Mouse (Mus musculus) kidney, embryonic 15.5 days (tissue): ENCODE measurements around the gene Cacna1f. TPM values are rescaled to one million over a fixed set of nuclear protein-coding genes. Genes with fewer than 3 reads are reported as not detected.

Experiments
- ATAC-seq: fragments of 200-750 bp; cut with Nextera tagmentation; replicated peaks from 2 replicates; pipeline ENCODE4 v1.8.0; 2017; ENCODE audit warnings: moderate TSS enrichment; ENCODE audit not compliant: low FRiP score
- H3K27ac ChIP-seq: fragments of 300-500 bp; sonication (generic); 2 replicates; pipeline ENCODE4 v1.5.1; 2015; ENCODE audit warnings: mild to moderate bottlenecking, inconsistent platforms
- H3K27me3 ChIP-seq: fragments of 300-500 bp; sonication (generic); 2 replicates; pipeline ENCODE4 v1.6.1; 2015; ENCODE audit warnings: inconsistent platforms
- H3K36me3 ChIP-seq: fragments of 300-500 bp; sonication (generic); 2 replicates; pipeline ENCODE4 v1.6.1; 2015; ENCODE audit warnings: inconsistent platforms
- H3K4me1 ChIP-seq: fragments of 300-500 bp; sonication (generic); 2 replicates; pipeline ENCODE4 v1.6.1; 2015; ENCODE audit warnings: inconsistent platforms
- H3K4me2 ChIP-seq: fragments of 300-500 bp; sonication (generic); 2 replicates; pipeline ENCODE4 v1.6.1; 2015; ENCODE audit warnings: moderate library complexity, mild to moderate bottlenecking, inconsistent platforms
- H3K4me3 ChIP-seq: fragments of 300-500 bp; sonication (generic); replicated peaks from 2 replicates; pipeline ENCODE4 v1.5.1; 2015; ENCODE audit warnings: mild to moderate bottlenecking, inconsistent platforms
- H3K9ac ChIP-seq: fragments of 300-500 bp; sonication (generic); 2 replicates; pipeline ENCODE4 v1.6.1; 2015; ENCODE audit warnings: mild to moderate bottlenecking, inconsistent platforms
- H3K9me3 ChIP-seq: fragments of 300-500 bp; sonication (generic); replicated peaks from 2 replicates; pipeline ENCODE4 v1.6.1; 2016; ENCODE audit warnings: inconsistent platforms
- WGBS: fragments of 180-500 bp; shearing (Covaris S2); methylation state at CpG from one replicate; pipeline ENCODE4 v1.1.7; 2015; ENCODE audit warnings: mixed read lengths; 5-methylcytosine and 5-hydroxymethylcytosine counted together
- polyA plus RNA-seq: library from polyadenylated mRNA; unstranded; fragments of >200 nt; fragmentation: Nextera tagmentation; extraction: Ambion mirVana; gene quantifications from 2 replicates; pipeline ENCODE4 v1.2.1, GENCODE M21; 2015

The Cacna1f gene
- 0.04 TPM in 1 of 2 replicates, not detected in the other for polyA plus RNA-seq

- no peak for ATAC-seq
- Histone ChIP-seq H3K36me3 (0 out of 2 replicates have a peak, but pooled peaks cover 9% of the 10 kb centered on the region), H3K27me3 (no peaks in the 10 kb centered on the region; the same call in 1 of the 2 replicates), H3K9me3 (no peaks in the 10 kb centered on the region), H3K4me3 (no peak within 1 kb of the TSS), H3K27ac (no peak within 1 kb of the TSS), H3K4me2 (no peak within 1 kb of the TSS), H3K4me1 (0 out of 2 replicates have a peak, but pooled peaks cover 6% of the 10 kb centered on the region), H3K9ac (no peak within 1 kb of the TSS)
- 70% methylated on average over 6 of the region's 6 CpGs for WGBS
Observed at GRCm38 (mm10) chrX:7606783-7607182, at the start of gene Cacna1f. Gene Cacna1f (plus strand): TSS chrX:7607083.

DNA sequence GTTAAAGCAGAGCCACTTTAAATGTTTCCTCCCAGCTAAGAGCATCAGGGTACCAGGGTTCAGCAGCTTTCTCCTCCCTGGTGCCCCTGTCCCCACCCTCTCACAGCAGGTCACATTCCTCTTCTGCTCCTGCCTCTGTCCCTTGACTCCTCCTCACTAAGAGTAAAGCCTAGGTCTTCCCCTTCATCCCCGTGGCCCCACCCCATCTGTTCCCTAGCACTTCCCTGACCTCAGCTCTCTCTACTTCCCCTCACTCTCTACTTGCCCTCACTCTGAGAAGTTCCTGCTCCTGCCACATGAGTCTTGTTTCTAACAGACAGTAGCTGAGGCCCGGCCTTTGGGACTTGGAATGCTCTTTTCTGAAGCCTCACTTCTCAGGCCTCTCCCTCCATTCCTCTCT, 43.8 kb upstream of the Cacna1f start:
- Histone ChIP-seq H3K36me3 (no peaks in the 10 kb centered on the region), H3K4me1 (no peaks in the 10 kb centered on the region)

DNA sequence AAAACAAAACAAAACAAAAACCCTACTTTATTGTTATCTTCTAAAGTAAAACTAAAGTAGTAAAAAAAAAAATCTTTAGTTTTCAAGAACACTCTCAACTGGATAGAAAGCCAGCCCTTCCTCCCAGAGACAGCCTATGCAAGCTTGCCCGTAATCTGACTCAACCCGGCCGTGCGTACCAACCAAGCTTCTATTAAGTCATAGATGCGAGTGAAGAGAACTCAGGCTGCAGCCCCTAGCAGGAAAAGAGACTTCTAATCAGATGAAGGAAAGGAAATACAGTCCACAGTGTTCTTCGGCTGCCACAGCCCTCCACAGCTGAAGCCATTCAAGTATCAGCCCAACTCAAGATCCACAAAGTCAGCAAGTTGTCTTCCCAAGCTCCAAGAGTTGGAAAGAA, 40.5 kb upstream of the Cacna1f start:
- ATAC-seq: no peak
- no peak overlapping the region for H3K4me3 ChIP-seq
- no peaks in the 10 kb centered on the region for H3K9me3 ChIP-seq
- no peaks in the 10 kb centered on the region for H3K36me3 ChIP-seq
- no peak overlapping the region for H3K9ac ChIP-seq
- H3K27ac ChIP-seq: no peak overlapping the region
- H3K27me3 ChIP-seq: no peaks in the 10 kb centered on the region
- no peaks in the 10 kb centered on the region for H3K4me1 ChIP-seq
- 79% methylated on average over 6 of the region's 6 CpGs for WGBS
- no peak overlapping the region for H3K4me2 ChIP-seq

More for the DNA sequence above, 43.8 kb upstream of the Cacna1f start:
- Histone ChIP-seq H3K27ac (no peak overlapping the region), H3K4me2 (no peak overlapping the region), H3K9me3 (no peaks in the 10 kb centered on the region), H3K27me3 (no peaks in the 10 kb centered on the region), H3K4me3 (no peak overlapping the region), H3K9ac (no peak overlapping the region)
- 22% methylated on average over 2 of the region's 2 CpGs for WGBS
- no peak for ATAC-seq

DNA sequence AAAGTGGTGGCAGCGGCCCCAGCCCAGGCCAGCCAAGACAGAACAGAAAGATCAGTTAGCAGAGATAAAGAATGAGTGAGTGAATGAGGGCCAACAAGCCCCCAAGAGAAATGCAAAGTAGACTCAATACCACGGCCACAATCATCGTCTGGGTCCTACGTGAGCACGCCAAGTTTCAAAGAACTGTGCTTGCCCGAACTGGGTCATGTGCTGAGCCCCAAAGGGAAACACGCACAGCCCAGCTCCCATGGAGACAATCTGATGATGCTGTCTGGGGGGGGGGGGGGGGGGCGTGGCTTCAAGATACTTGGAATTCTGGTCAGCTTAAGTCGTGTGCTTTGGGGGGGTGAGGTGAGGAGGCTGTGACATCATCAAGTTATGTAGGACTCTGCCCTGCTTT, 39.4 kb upstream of the Cacna1f start:
- 85% methylated on average over 8 of the region's 9 CpGs for WGBS
- Histone ChIP-seq H3K27me3 (no peaks in the 10 kb centered on the region), H3K36me3 (no peaks in the 10 kb centered on the region), H3K9ac (no peak overlapping the region), H3K9me3 (no peaks in the 10 kb centered on the region), H3K4me2 (no peak overlapping the region), H3K4me3 (no peak overlapping the region), H3K4me1 (peaks cover 1% of the 10 kb centered on the region; the same call in 1 of the 2 replicates), H3K27ac (no peak overlapping the region)
- no peak for ATAC-seq

- Histone ChIP-seq H3K27me3 (no peaks in the 10 kb centered on the region), H3K4me2 (no peak overlapping the region), H3K9ac (no peak overlapping the region), H3K4me1 (peaks cover 12% of the 10 kb centered on the region; the same call in 1 of the 2 replicates), H3K36me3 (no peaks in the 10 kb centered on the region), H3K27ac (no peak overlapping the region), H3K4me3 (no peak overlapping the region), H3K9me3 (no peaks in the 10 kb centered on the region)
- ATAC-seq: no peak
- WGBS: 50% methylated on average over 7 of the region's 7 CpGs
Observed at GRCm38 (mm10) chrX:7570481-7571175, 36.3 kb upstream of the Cacna1f start.

- no peak for ATAC-seq
- H3K9ac ChIP-seq: no peak overlapping the region
- no peak overlapping the region for H3K4me2 ChIP-seq
- H3K9me3 ChIP-seq: no peaks in the 10 kb centered on the region
- no peaks in the 10 kb centered on the region for H3K36me3 ChIP-seq
- peaks cover 12% of the 10 kb centered on the region; the same call in 1 of the 2 replicates for H3K4me1 ChIP-seq
- no peaks in the 10 kb centered on the region for H3K27me3 ChIP-seq
- 89% methylated on average over 9 of the region's 9 CpGs for WGBS
- H3K4me3 ChIP-seq: no peak overlapping the region
- no peak overlapping the region for H3K27ac ChIP-seq
Observed at GRCm38 (mm10) chrX:7571565-7572136, 35.2 kb upstream of the Cacna1f start.

GRCm38 (mm10) chrX:7572466-7572865, 34.4 kb upstream of the Cacna1f start:
- no peaks in the 10 kb centered on the region for H3K9me3 ChIP-seq
- peak overlapping the region; percentile 73; the same call in 1 of the 2 replicates for H3K4me2 ChIP-seq
- H3K4me3 ChIP-seq: no peak overlapping the region
- peaks cover 12% of the 10 kb centered on the region; the same call in 1 of the 2 replicates for H3K4me1 ChIP-seq
- H3K9ac ChIP-seq: no peak overlapping the region
- no peaks in the 10 kb centered on the region for H3K27me3 ChIP-seq
- WGBS: 79% methylated on average over 10 of the region's 10 CpGs
- no peak for ATAC-seq
- H3K36me3 ChIP-seq: no peaks in the 10 kb centered on the region
- H3K27ac ChIP-seq: no peak overlapping the region

DNA sequence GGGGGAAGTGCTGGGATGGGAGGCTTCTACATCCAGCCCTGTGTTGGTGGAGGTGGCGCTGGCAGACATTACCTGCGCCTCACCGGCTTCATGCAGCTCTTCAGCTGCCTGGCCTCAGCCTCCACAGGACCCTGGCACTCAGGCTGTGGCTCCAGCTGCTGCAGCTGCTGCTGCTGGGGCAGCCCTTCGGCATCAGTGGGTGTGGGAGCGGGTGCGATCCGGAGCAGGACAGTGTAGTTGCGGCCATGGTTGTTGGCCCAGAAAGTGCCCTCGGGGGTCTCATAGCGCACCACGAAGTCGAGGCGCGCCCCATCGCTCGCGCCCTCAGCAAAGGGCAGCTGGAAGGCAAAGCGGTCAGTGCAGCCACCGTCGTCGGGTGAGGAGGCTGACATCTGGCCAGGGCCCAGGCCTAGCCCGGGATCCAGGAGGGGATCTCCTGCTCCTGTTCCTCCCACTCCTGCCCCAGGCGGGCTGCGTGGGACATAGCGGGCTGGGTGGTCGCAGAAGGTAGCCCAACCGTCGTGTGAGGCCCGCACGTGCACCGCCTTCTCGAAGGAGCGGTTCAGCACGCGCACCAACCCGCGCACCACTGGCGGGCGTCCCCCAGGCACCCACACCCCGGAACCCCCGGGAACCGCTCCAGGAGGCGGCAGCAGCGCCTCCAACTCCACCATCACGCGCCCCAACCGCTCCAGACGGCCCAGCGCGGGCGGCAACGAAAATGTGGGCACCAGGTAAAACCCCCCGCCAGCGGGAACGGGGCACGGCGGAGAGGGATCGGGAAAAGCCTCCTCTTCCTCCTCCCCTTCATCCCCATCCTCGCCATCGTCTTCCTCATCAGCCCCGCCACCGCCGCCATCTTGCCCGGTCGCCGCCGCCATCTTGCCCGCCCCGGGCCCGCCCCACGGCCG, 33.5 kb upstream of the Cacna1f start, which contains the start of gene Foxp3:
Gene Foxp3, plus strand, starts transcription at position 469 of the 911 bp plus-strand sequence.
- Histone ChIP-seq H3K4me2 (peak within 1 kb of the TSS; percentile 73), H3K9ac (peak within 1 kb of the TSS; percentile 67), H3K36me3 (no peaks in the 10 kb centered on the region), H3K4me1 (peaks cover 12% of the 10 kb centered on the region; the same call in 1 of the 2 replicates), H3K9me3 (no peaks in the 10 kb centered on the region), H3K4me3 (peak within 1 kb of the TSS; percentile 64), H3K27me3 (no peaks in the 10 kb centered on the region), H3K27ac (peak within 1 kb of the TSS; percentile 83)
- WGBS: 32% methylated on average over 68 of the region's 72 CpGs
- peak; percentile 33 for ATAC-seq

DNA sequence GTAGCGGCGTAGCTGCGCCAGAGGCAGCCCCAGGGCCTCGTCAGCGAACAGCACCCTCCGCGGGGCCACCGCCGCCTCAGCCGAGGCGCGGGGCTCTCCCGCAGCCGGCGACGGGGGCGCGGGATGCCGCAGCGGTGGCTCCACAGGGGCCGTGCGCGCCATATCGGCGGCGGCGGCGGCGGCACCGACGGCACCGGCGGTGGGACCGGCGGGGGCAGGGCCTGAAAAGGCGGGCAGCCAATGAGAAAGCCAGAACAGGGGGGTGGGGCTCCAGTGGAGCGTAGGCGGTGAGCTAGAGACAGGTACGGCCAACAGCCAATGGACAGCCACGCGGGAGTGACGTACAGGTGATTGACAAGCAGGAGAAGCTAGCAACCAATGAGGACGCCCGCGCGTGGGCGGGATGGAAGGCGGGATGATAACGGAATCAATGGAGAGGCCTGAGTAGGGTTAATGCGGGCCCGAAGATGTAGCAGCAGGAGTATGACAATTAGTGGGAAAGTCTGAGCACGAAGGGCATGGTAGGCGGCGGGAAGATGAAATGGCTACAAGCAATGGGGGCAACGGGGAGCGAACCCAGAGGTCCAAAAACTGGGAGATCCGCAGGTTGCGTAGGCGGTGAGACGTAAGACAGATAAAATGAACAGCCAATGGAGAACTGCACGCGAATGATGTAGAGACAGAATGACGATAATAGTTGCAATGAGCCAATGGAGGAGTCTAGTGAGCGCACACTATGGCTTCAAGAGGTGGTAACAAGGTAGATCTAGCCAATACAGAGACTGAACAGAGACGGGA, 32.6 kb upstream of the Cacna1f start, which contains the start of gene Ppp1r3f:
Gene Ppp1r3f, minus strand, starts transcription at position 197 of the 798 bp plus-strand sequence.
- Histone ChIP-seq H3K4me3 (peak within 1 kb of the TSS; percentile 64), H3K27ac (peak within 1 kb of the TSS; percentile 83), H3K4me1 (peaks cover 12% of the 10 kb centered on the region; the same call in 1 of the 2 replicates), H3K27me3 (no peaks in the 10 kb centered on the region), H3K36me3 (no peaks in the 10 kb centered on the region), H3K9ac (peak within 1 kb of the TSS; percentile 67), H3K4me2 (peak within 1 kb of the TSS; percentile 73), H3K9me3 (no peaks in the 10 kb centered on the region)
- peak; percentile 98 for ATAC-seq
- 22% methylated on average over 64 of the region's 65 CpGs for WGBS

- no peak for ATAC-seq
- no peaks in the 10 kb centered on the region for H3K27me3 ChIP-seq
- H3K9ac ChIP-seq: no peak overlapping the region
- no peaks in the 10 kb centered on the region for H3K9me3 ChIP-seq
- peaks cover 12% of the 10 kb centered on the region; the same call in 1 of the 2 replicates for H3K4me1 ChIP-seq
- H3K4me3 ChIP-seq: peak overlapping the region; percentile 64
- no peaks in the 10 kb centered on the region for H3K36me3 ChIP-seq
- 25% methylated on average over 5 of the region's 6 CpGs for WGBS
- H3K4me2 ChIP-seq: peak overlapping the region; percentile 73
- H3K27ac ChIP-seq: no peak overlapping the region
Observed at GRCm38 (mm10) chrX:7574885-7575231, 32.0 kb upstream of the Cacna1f start.

GRCm38 (mm10) chrX:7581151-7581550, 25.7 kb upstream of the Cacna1f start:
- no peaks in the 10 kb centered on the region for H3K27me3 ChIP-seq
- H3K4me2 ChIP-seq: no peak overlapping the region
- H3K9ac ChIP-seq: no peak overlapping the region
- no peaks in the 10 kb centered on the region for H3K4me1 ChIP-seq
- WGBS: 97% methylated on average over 2 of the region's 2 CpGs
- no peaks in the 10 kb centered on the region for H3K36me3 ChIP-seq
- H3K9me3 ChIP-seq: no peaks in the 10 kb centered on the region
- no peak overlapping the region for H3K4me3 ChIP-seq
- no peak overlapping the region for H3K27ac ChIP-seq
- ATAC-seq: no peak
